Mouse (Mus musculus): ENCODE data around the gene Fars2.
"Not testable (repeated sequence)": the region's sequence is repeated elsewhere in the genome, so short reads cannot be mapped to it uniquely, and the experiment has no call there.

The Fars2 gene

GRCm38 (mm10) chr13:36140247-36141016 is 23.2 kb downstream of the Fars2 start:
- DNase-seq (ENCODE audit: low read depth, low spot score) = no peak

- no peak for DNase-seq (ENCODE audit: low read depth, low spot score)
Observed at GRCm38 (mm10) chr13:36145601-36146000, 28.4 kb downstream of the Fars2 start.

- peak; percentile 68 for DNase-seq (ENCODE audit: low read depth, low spot score)
Observed at GRCm38 (mm10) chr13:36149175-36149939, 32.1 kb downstream of the Fars2 start.

- DNase-seq (ENCODE audit: low read depth, low spot score) = no peak
Observed at GRCm38 (mm10) chr13:36150272-36150671, 33.1 kb downstream of the Fars2 start.

- DNase-seq (ENCODE audit: low read depth, low spot score) = no peak
Observed at GRCm38 (mm10) chr13:36152728-36153498, 35.7 kb downstream of the Fars2 start.

GRCm38 (mm10) chr13:36156340-36156931 is 39.2 kb downstream of the Fars2 start:
- no peak for DNase-seq (ENCODE audit: low read depth, low spot score)

GRCm38 (mm10) chr13:36163411-36163810 is 46.2 kb downstream of the Fars2 start:
- no peak for DNase-seq (ENCODE audit: low read depth, low spot score)

- no peak for DNase-seq (ENCODE audit: low read depth, low spot score)
Observed at GRCm38 (mm10) chr13:36163898-36164297, 46.7 kb downstream of the Fars2 start.

- DNase-seq (ENCODE audit: low read depth, low spot score) = not testable (repeated sequence)
Observed at GRCm38 (mm10) chr13:36172981-36173380, 55.8 kb downstream of the Fars2 start.

- DNase-seq (ENCODE audit: low read depth, low spot score) = no peak
Observed at GRCm38 (mm10) chr13:36174101-36174500, 56.9 kb downstream of the Fars2 start.

GRCm38 (mm10) chr13:36174772-36175171 is 57.6 kb downstream of the Fars2 start:
- DNase-seq (ENCODE audit: low read depth, low spot score) = no peak

- no peak for DNase-seq (ENCODE audit: low read depth, low spot score)
Observed at GRCm38 (mm10) chr13:36181231-36181630, 64.0 kb downstream of the Fars2 start.

- DNase-seq (ENCODE audit: low read depth, low spot score) = no peak
Observed at GRCm38 (mm10) chr13:36190577-36190976, 73.4 kb downstream of the Fars2 start.

GRCm38 (mm10) chr13:36193484-36194113 is 76.4 kb downstream of the Fars2 start:
- DNase-seq (ENCODE audit: low read depth, low spot score) = no peak

- DNase-seq (ENCODE audit: low read depth, low spot score) = no peak
Observed at GRCm38 (mm10) chr13:36199288-36199687, 82.1 kb downstream of the Fars2 start.

- no peak for DNase-seq (ENCODE audit: low read depth, low spot score)
Observed at GRCm38 (mm10) chr13:36200453-36200852, 83.2 kb downstream of the Fars2 start.

- DNase-seq (ENCODE audit: low read depth, low spot score) = no peak
Observed at GRCm38 (mm10) chr13:36202496-36202895, 85.3 kb downstream of the Fars2 start.

GRCm38 (mm10) chr13:36203014-36203413 is 85.8 kb downstream of the Fars2 start:
- peak; percentile 82 for DNase-seq (ENCODE audit: low read depth, low spot score)

- no peak for DNase-seq (ENCODE audit: low read depth, low spot score)
Observed at GRCm38 (mm10) chr13:36204320-36204719, 87.1 kb downstream of the Fars2 start.

GRCm38 (mm10) chr13:36210965-36211364 is 93.8 kb downstream of the Fars2 start:
- no peak for DNase-seq (ENCODE audit: low read depth, low spot score)

GRCm38 (mm10) chr13:36214056-36214455 is 96.8 kb downstream of the Fars2 start:
- no peak for DNase-seq (ENCODE audit: low read depth, low spot score)

Measured in R1 (cell line).